ENCODE assay signal across 20 mouse cellular contexts in genomic region chr4:135880576-135880975, GRCm38 (mm10). TPM values are rescaled to one million over a fixed set of nuclear protein-coding genes. Genes with fewer than 3 reads are reported as not detected.
"Had no signal": no experiment of that assay in that cellular context is flagged by ENCODE, and none has a peak within 500 bp of the region (broad histone marks: within the 10 kb centered on the region; RNA-seq: fewer than 3 reads in every experiment).

No protein-coding gene starts in this region.

- H3K9ac ChIP-seq: forebrain, postnatal 0 days; heart, embryonic 12.5 days; hindbrain, embryonic 13.5 days; hindbrain, embryonic 15.5 days; kidney, embryonic 15.5 days; limb, embryonic 13.5 days; limb, embryonic 15.5 days had no signal

- H3K27me3 ChIP-seq: heart, embryonic 12.5 days; hindbrain, embryonic 13.5 days; hindbrain, embryonic 15.5 days; kidney, embryonic 15.5 days; limb, embryonic 13.5 days; limb, embryonic 15.5 days had no signal

- H3K27ac ChIP-seq: heart, adult 2 months; hindbrain, embryonic 13.5 days; hindbrain, embryonic 15.5 days; hindbrain, postnatal 0 days; kidney, embryonic 15.5 days; limb, embryonic 13.5 days; limb, embryonic 15.5 days had no signal

- DNase-seq: forebrain, postnatal 0 days; gastrocnemius, postnatal 14 days; gastrocnemius, postnatal 36 days; heart, adult 2 months; heart, postnatal 10 days; heart, postnatal 36 days; kidney, adult 11 months; kidney, postnatal 14 days; layer of hippocampus, adult 9-11 months; layer of hippocampus, postnatal 36 days; left cerebral cortex, postnatal 4 days had no signal

- H3K9me3 ChIP-seq: heart, embryonic 12.5 days; hindbrain, embryonic 13.5 days; hindbrain, embryonic 15.5 days; kidney, embryonic 15.5 days; limb, embryonic 13.5 days; limb, embryonic 15.5 days had no signal

- H3K4me3 ChIP-seq: heart, adult 2 months; heart, embryonic 12.5 days; hindbrain, embryonic 13.5 days; hindbrain, embryonic 15.5 days; kidney, embryonic 15.5 days; limb, embryonic 13.5 days; limb, embryonic 15.5 days had no signal

- H3K36me3 ChIP-seq: heart, embryonic 12.5 days; hindbrain, embryonic 13.5 days; hindbrain, embryonic 15.5 days; kidney, embryonic 15.5 days; limb, embryonic 13.5 days; limb, embryonic 15.5 days had no signal

- ATAC-seq: forebrain, postnatal 0 days; hindbrain, postnatal 0 days; intestine, embryonic 16.5 days had no signal

- H3K4me2 ChIP-seq: heart, embryonic 12.5 days; hindbrain, embryonic 13.5 days; hindbrain, embryonic 15.5 days; kidney, embryonic 15.5 days; limb, embryonic 13.5 days; limb, embryonic 15.5 days had no signal

RNA-seq across cellular contexts. Expression of gene Cnr2, which starts 14.6 kb away (rescaled TPM):
- total RNA-seq: left cerebral cortex, adult 18-20 months had no signal
